Mouse (Mus musculus): Measurements from ENCODE around the gene Dock3. TPM values are rescaled to one million over a fixed set of nuclear protein-coding genes. Genes with fewer than 3 reads are reported as not detected.

Gene Dock3
- polyA plus RNA-seq, 1 experiment from 2014 or later: 23.4 TPM

GRCm38 (mm10) chr9:106883085-106883484 lies 348.6 kb downstream of the Dock3 start:
- ATAC-seq (ENCODE audit: low FRiP score): no peak
- no peaks in the 10 kb centered on the region for H3K27me3 ChIP-seq
- H3K9me3 ChIP-seq: no peaks in the 10 kb centered on the region
- peaks cover 63% of the 10 kb centered on the region for H3K36me3 ChIP-seq
- WGBS: 82% methylated on average over 3 of the region's 3 CpGs
- H3K4me2 ChIP-seq: peak overlapping the region; percentile 99
- H3K27ac ChIP-seq: no peak overlapping the region
- peaks cover 64% of the 10 kb centered on the region for H3K4me1 ChIP-seq (replicated peaks)
- H3K9ac ChIP-seq: peak overlapping the region; percentile 60
- peak overlapping the region; percentile 94 for H3K4me3 ChIP-seq

GRCm38 (mm10) chr9:106882176-106882575 lies 349.5 kb downstream of the Dock3 start:
- Histone ChIP-seq H3K36me3 (peaks cover 69% of the 10 kb centered on the region), H3K27me3 (no peaks in the 10 kb centered on the region), H3K4me1 (replicated peaks) (peaks cover 55% of the 10 kb centered on the region), H3K9me3 (no peaks in the 10 kb centered on the region), H3K4me3 (no peak overlapping the region), H3K4me2 (no peak overlapping the region; the same call in 1 of the 2 replicates), H3K27ac (no peak overlapping the region), H3K9ac (peak overlapping the region; percentile 9; the same call in 1 of the 2 replicates)
- WGBS: 69% methylated on average over 4 of the region's 4 CpGs
- no peak for ATAC-seq (ENCODE audit: low FRiP score)

GRCm38 (mm10) chr9:106881071-106881755 lies 350.5 kb downstream of the Dock3 start:
- H3K4me2 ChIP-seq: no peak overlapping the region
- WGBS: 65% methylated on average over 4 of the region's 4 CpGs
- peak overlapping the region; percentile 52; the same call in 1 of the 2 replicates for H3K9ac ChIP-seq
- no peak for ATAC-seq (ENCODE audit: low FRiP score)
- no peaks in the 10 kb centered on the region for H3K9me3 ChIP-seq
- no peak overlapping the region for H3K27ac ChIP-seq
- no peaks in the 10 kb centered on the region for H3K27me3 ChIP-seq
- H3K4me1 ChIP-seq (replicated peaks): peaks cover 55% of the 10 kb centered on the region
- no peak overlapping the region for H3K4me3 ChIP-seq
- H3K36me3 ChIP-seq: peaks cover 78% of the 10 kb centered on the region

- no peak for ATAC-seq (ENCODE audit: low FRiP score)
- Histone ChIP-seq H3K9me3 (no peaks in the 10 kb centered on the region), H3K4me3 (no peak overlapping the region), H3K27me3 (no peaks in the 10 kb centered on the region), H3K27ac (no peak overlapping the region), H3K4me2 (no peak overlapping the region), H3K36me3 (peaks cover 87% of the 10 kb centered on the region), H3K9ac (no peak overlapping the region), H3K4me1 (replicated peaks) (peaks cover 39% of the 10 kb centered on the region)
- WGBS: 69% methylated on average over 4 of the region's 4 CpGs
Measured at GRCm38 (mm10) chr9:106879471-106879870, 352.2 kb downstream of the Dock3 start.

- peaks cover 80% of the 10 kb centered on the region for H3K36me3 ChIP-seq
- H3K9me3 ChIP-seq: no peaks in the 10 kb centered on the region
- WGBS: 94% methylated on average over 3 of the region's 3 CpGs
- H3K4me3 ChIP-seq: no peak overlapping the region
- no peak overlapping the region for H3K4me2 ChIP-seq
- no peaks in the 10 kb centered on the region for H3K27me3 ChIP-seq
- no peak overlapping the region for H3K9ac ChIP-seq
- no peak for ATAC-seq (ENCODE audit: low FRiP score)
- peaks cover 12% of the 10 kb centered on the region for H3K4me1 ChIP-seq (replicated peaks)
- H3K27ac ChIP-seq: no peak overlapping the region
Measured at GRCm38 (mm10) chr9:106876666-106877065, 355.0 kb downstream of the Dock3 start.

GRCm38 (mm10) chr9:106874216-106874615 lies 357.5 kb downstream of the Dock3 start:
- Histone ChIP-seq H3K36me3 (peaks cover 72% of the 10 kb centered on the region), H3K4me2 (no peak overlapping the region), H3K4me3 (no peak overlapping the region), H3K9me3 (no peaks in the 10 kb centered on the region), H3K27me3 (no peaks in the 10 kb centered on the region), H3K9ac (no peak overlapping the region), H3K4me1 (replicated peaks) (no peaks in the 10 kb centered on the region), H3K27ac (no peak overlapping the region)
- no peak for ATAC-seq (ENCODE audit: low FRiP score)
- WGBS: 87% methylated on average over 5 of the region's 5 CpGs

GRCm38 (mm10) chr9:106858036-106858435 lies 373.7 kb downstream of the Dock3 start:
- H3K9ac ChIP-seq: no peak overlapping the region
- no peaks in the 10 kb centered on the region for H3K9me3 ChIP-seq
- WGBS: 93% methylated on average over 11 of the region's 11 CpGs

GRCm38 (mm10) chr9:106856664-106857063 lies 375.0 kb downstream of the Dock3 start:
- Histone ChIP-seq H3K4me1 (replicated peaks) (no peaks in the 10 kb centered on the region), H3K9me3 (no peaks in the 10 kb centered on the region), H3K27me3 (no peaks in the 10 kb centered on the region), H3K27ac (no peak overlapping the region), H3K4me3 (no peak overlapping the region), H3K4me2 (no peak overlapping the region), H3K9ac (no peak overlapping the region), H3K36me3 (peaks cover 82% of the 10 kb centered on the region)
- ATAC-seq (ENCODE audit: low FRiP score): no peak
- 88% methylated on average over 3 of the region's 3 CpGs for WGBS

More at GRCm38 (mm10) chr9:106858036-106858435, 373.7 kb downstream of the Dock3 start:
- peaks cover 80% of the 10 kb centered on the region for H3K36me3 ChIP-seq
- H3K4me1 ChIP-seq (replicated peaks): no peaks in the 10 kb centered on the region
- ATAC-seq (ENCODE audit: low FRiP score): no peak
- no peak overlapping the region for H3K27ac ChIP-seq
- no peak overlapping the region for H3K4me2 ChIP-seq
- H3K4me3 ChIP-seq: no peak overlapping the region
- H3K27me3 ChIP-seq: no peaks in the 10 kb centered on the region

Small RNA genes within 50 kb of the gene (microRNA-seq; reads per million reads assigned to microRNA genes)
- gene Gm22238: not detected

Other genes starting within 250 kb of the Dock3 start
- gene Mapkapk3, start 58.0 kb upstream of the Dock3 start, polyA plus RNA-seq (2015; fragmentation: Nextera tagmentation; extraction: Ambion mirVana): 2.8 and 3.7 TPM in 2 replicates
- gene Cish, start 64.1 kb upstream of the Dock3 start, polyA plus RNA-seq (2015; fragmentation: Nextera tagmentation; extraction: Ambion mirVana): 8.4 and 9.6 TPM in 2 replicates
- gene Hemk1, start 106.4 kb upstream of the Dock3 start, polyA plus RNA-seq (2015; fragmentation: Nextera tagmentation; extraction: Ambion mirVana): 17.0 and 17.4 TPM in 2 replicates
- 7.8 and 8.3 TPM in 2 replicates for gene 6430571L13Rik, start 108.7 kb upstream of the Dock3 start, polyA plus RNA-seq (2015; fragmentation: Nextera tagmentation; extraction: Ambion mirVana)
- 7.6 and 8.3 TPM in 2 replicates for gene Cacna2d2, start 167.7 kb upstream of the Dock3 start, polyA plus RNA-seq (2015; fragmentation: Nextera tagmentation; extraction: Ambion mirVana)